Mouse (Mus musculus): ENCODE measurements around the gene Tpcn1. TPM values are rescaled to one million over a fixed set of nuclear protein-coding genes. Genes with fewer than 3 reads are reported as not detected.

The Tpcn1 gene
- polyA plus RNA-seq, 2 experiments = 17.8 to 19.3 TPM

GRCm38 (mm10) chr5:120576781-120577301, 11.6 kb downstream of the Tpcn1 start:
- Histone ChIP-seq H3K9me3 (ENCODE audit: control insufficient read depth, low read length) (no peaks in the 10 kb centered on the region), H3K4me3 (ENCODE audit: insufficient read depth in 1 of 2, low read depth in 2 of 2, low read length in 2 of 2) (0 out of 4 replicates have a peak overlapping the region, but pooled peaks of 1 of the 2 experiments have one; percentile 26), H3K9ac (replicated peaks) (peak overlapping the region; percentile 53), H3K27ac (peak overlapping the region; percentile 98), H3K27me3 (ENCODE audit: control insufficient read depth, insufficient read depth, low read length) (no peaks in the 10 kb centered on the region), H3K4me2 (ENCODE audit: low read depth) (peak overlapping the region; percentile 78), H3K4me1 (replicated peaks; ENCODE audit: control insufficient read depth in 2 of 2, insufficient read depth in 2 of 2, low read length in 1 of 2) (peaks cover 29 to 34% of the 10 kb centered on the region in 2 experiments), H3K36me3 (replicated peaks; ENCODE audit: control insufficient read depth, insufficient read depth, low read depth) (peaks cover 12% of the 10 kb centered on the region)
- TF ChIP-seq EP300 (IDR thresholded peaks at IDR 0.05; ENCODE audit: low read depth) (no peak), CTCF (IDR thresholded peaks at IDR 0.05; ENCODE audit: low read depth) (no peak)
- DNase-seq (ENCODE audit: low read depth in 3 of 3, low spot score in 3 of 3) = no peak
- peak; percentile 78 for ATAC-seq (ENCODE audit: insufficient read depth)
- 42% methylated on average over 11 of the region's 11 CpGs for WGBS (ENCODE audit: insufficient replicate concordance)

- peaks cover 29 to 38% of the 10 kb centered on the region in 2 experiments for H3K4me1 ChIP-seq (replicated peaks; ENCODE audit: control insufficient read depth in 2 of 2, insufficient read depth in 2 of 2, low read length in 1 of 2)
- ATAC-seq (ENCODE audit: insufficient read depth) = no peak
Measured at GRCm38 (mm10) chr5:120574469-120575063, 13.9 kb downstream of the Tpcn1 start.

GRCm38 (mm10) chr5:120571056-120571740, 17.3 kb downstream of the Tpcn1 start:
- H3K27me3 ChIP-seq (ENCODE audit: control insufficient read depth, insufficient read depth, low read length) = no peaks in the 10 kb centered on the region
- H3K27ac ChIP-seq = no peak overlapping the region
- no peak overlapping the region for H3K4me3 ChIP-seq (ENCODE audit: insufficient read depth in 1 of 2, low read depth in 2 of 2, low read length in 2 of 2)
- no peak overlapping the region for H3K4me2 ChIP-seq (ENCODE audit: low read depth)
- H3K36me3 ChIP-seq (replicated peaks; ENCODE audit: control insufficient read depth, insufficient read depth, low read depth) = peaks cover 3% of the 10 kb centered on the region
- no peak overlapping the region for H3K9ac ChIP-seq (replicated peaks)
- H3K9me3 ChIP-seq (ENCODE audit: control insufficient read depth, low read length) = no peaks in the 10 kb centered on the region
- no peak for TF ChIP-seq CTCF (IDR thresholded peaks at IDR 0.05; ENCODE audit: low read depth)
- no peak for TF ChIP-seq EP300 (IDR thresholded peaks at IDR 0.05; ENCODE audit: low read depth)
- DNase-seq (ENCODE audit: low read depth in 3 of 3, low spot score in 3 of 3) (no peak), ATAC-seq (ENCODE audit: insufficient read depth) (no peak)
- peaks cover 0 to 16% of the 10 kb centered on the region in 2 experiments; a peak in 3 of 4 replicates for H3K4me1 ChIP-seq (replicated peaks; ENCODE audit: control insufficient read depth in 2 of 2, insufficient read depth in 2 of 2, low read length in 1 of 2)
- 80% methylated on average over 14 of the region's 14 CpGs for WGBS (ENCODE audit: insufficient replicate concordance)

More at GRCm38 (mm10) chr5:120574469-120575063, 13.9 kb downstream of the Tpcn1 start:
- no peak for DNase-seq (ENCODE audit: low read depth in 3 of 3, low spot score in 3 of 3)
- H3K27me3 ChIP-seq (ENCODE audit: control insufficient read depth, insufficient read depth, low read length) = no peaks in the 10 kb centered on the region
- no peak overlapping the region for H3K9ac ChIP-seq (replicated peaks)
- WGBS (ENCODE audit: insufficient replicate concordance) = 62% methylated on average over 10 of the region's 10 CpGs
- TF ChIP-seq CTCF (IDR thresholded peaks at IDR 0.05; ENCODE audit: low read depth) (no peak), EP300 (IDR thresholded peaks at IDR 0.05; ENCODE audit: low read depth) (no peak)
- no peak overlapping the region for H3K4me3 ChIP-seq (ENCODE audit: insufficient read depth in 1 of 2, low read depth in 2 of 2, low read length in 2 of 2)
- H3K4me2 ChIP-seq (ENCODE audit: low read depth) = no peak overlapping the region
- peaks cover 3% of the 10 kb centered on the region for H3K36me3 ChIP-seq (replicated peaks; ENCODE audit: control insufficient read depth, insufficient read depth, low read depth)
- no peak overlapping the region for H3K27ac ChIP-seq
- H3K9me3 ChIP-seq (ENCODE audit: control insufficient read depth, low read length) = no peaks in the 10 kb centered on the region

GRCm38 (mm10) chr5:120570289-120570897, 18.1 kb downstream of the Tpcn1 start:
- WGBS (ENCODE audit: insufficient replicate concordance) = 61% methylated on average over 11 of the region's 11 CpGs
- H3K27me3 ChIP-seq (ENCODE audit: control insufficient read depth, insufficient read depth, low read length) = no peaks in the 10 kb centered on the region
- peaks cover 0 to 14% of the 10 kb centered on the region in 2 experiments; a peak in 2 of 4 replicates for H3K4me1 ChIP-seq (replicated peaks; ENCODE audit: control insufficient read depth in 2 of 2, insufficient read depth in 2 of 2, low read length in 1 of 2)
- H3K4me3 ChIP-seq (ENCODE audit: insufficient read depth in 1 of 2, low read depth in 2 of 2, low read length in 2 of 2) = no peak overlapping the region
- no peak for TF ChIP-seq CTCF (IDR thresholded peaks at IDR 0.05; ENCODE audit: low read depth)
- TF ChIP-seq EP300 (IDR thresholded peaks at IDR 0.05; ENCODE audit: low read depth) = no peak
- ATAC-seq (ENCODE audit: insufficient read depth) (no peak), DNase-seq (ENCODE audit: low read depth in 3 of 3, low spot score in 3 of 3) (no peak)
- no peak overlapping the region for H3K9ac ChIP-seq (replicated peaks)
- H3K27ac ChIP-seq = no peak overlapping the region
- H3K4me2 ChIP-seq (ENCODE audit: low read depth) = no peak overlapping the region
- H3K36me3 ChIP-seq (replicated peaks; ENCODE audit: control insufficient read depth, insufficient read depth, low read depth) = no peaks in the 10 kb centered on the region; the same call in 1 of the 2 replicates
- H3K9me3 ChIP-seq (ENCODE audit: control insufficient read depth, low read length) = no peaks in the 10 kb centered on the region

GRCm38 (mm10) chr5:120569791-120570190, 18.7 kb downstream of the Tpcn1 start:
- no peak for DNase-seq (ENCODE audit: low read depth in 3 of 3, low spot score in 3 of 3)
- TF ChIP-seq CTCF (IDR thresholded peaks at IDR 0.05; ENCODE audit: low read depth) (no peak), EP300 (IDR thresholded peaks at IDR 0.05; ENCODE audit: low read depth) (no peak)
- 93% methylated on average over 3 of the region's 3 CpGs for WGBS (ENCODE audit: insufficient replicate concordance)
- Histone ChIP-seq H3K27me3 (ENCODE audit: control insufficient read depth, insufficient read depth, low read length) (no peaks in the 10 kb centered on the region), H3K9ac (replicated peaks) (no peak overlapping the region), H3K4me2 (ENCODE audit: low read depth) (no peak overlapping the region), H3K4me3 (ENCODE audit: insufficient read depth in 1 of 2, low read depth in 2 of 2, low read length in 2 of 2) (no peak overlapping the region), H3K4me1 (replicated peaks; ENCODE audit: control insufficient read depth in 2 of 2, insufficient read depth in 2 of 2, low read length in 1 of 2) (peaks cover 0 to 15% of the 10 kb centered on the region in 2 experiments; a peak in 2 of 4 replicates), H3K27ac (no peak overlapping the region), H3K9me3 (ENCODE audit: control insufficient read depth, low read length) (no peaks in the 10 kb centered on the region), H3K36me3 (replicated peaks; ENCODE audit: control insufficient read depth, insufficient read depth, low read depth) (no peaks in the 10 kb centered on the region; the same call in 1 of the 2 replicates)
- ATAC-seq (ENCODE audit: insufficient read depth) = no peak
